Comparison of ENCODE assay signal across 8 mouse cellular contexts in the genomic region with DNA sequence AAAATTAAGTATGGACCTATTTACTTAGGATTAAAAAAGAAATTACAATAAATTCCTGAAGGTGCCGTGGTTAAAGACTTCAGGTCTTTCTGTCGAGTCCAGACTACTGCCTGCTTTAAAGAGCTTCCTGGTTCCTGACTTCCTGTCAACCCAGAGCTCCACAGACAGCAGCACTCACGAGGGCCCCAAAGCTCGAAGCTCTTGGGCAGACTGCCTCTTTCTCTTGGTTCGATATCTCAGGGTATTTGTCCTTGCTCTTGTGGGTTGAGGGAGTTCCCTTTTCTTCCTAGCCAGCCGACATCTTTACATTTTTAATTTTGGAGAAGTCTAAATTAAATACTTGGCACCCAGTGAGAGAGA. TPM values are rescaled to one million over a fixed set of nuclear protein-coding genes. Genes with fewer than 3 reads are reported as not detected.
DNase-seq lines count a peak whose midpoint lies in the region; ATAC-seq lines count a peak whose summit lies in the region.

No protein-coding gene starts in this region.

- H3K27me3 ChIP-seq in intestine, embryonic 15.5 days (replicated peaks), result no peaks in the 10 kb centered on the region
- H3K27me3 ChIP-seq in intestine, embryonic 16.5 days (replicated peaks; ENCODE audit: control insufficient read depth, insufficient read depth, low read length), result no peaks in the 10 kb centered on the region
- no peaks in the 10 kb centered on the region for H3K27me3 ChIP-seq in megakaryocyte, embryonic 14.5 days (replicated peaks)

- H3K27ac ChIP-seq in intestine, embryonic 15.5 days, result 0 out of 2 replicates have a peak overlapping the region, but pooled peaks have one; percentile 64
- no peak overlapping the region; the same call in 1 of the 2 replicates for H3K27ac ChIP-seq in intestine, embryonic 16.5 days (ENCODE audit: low read length)

- intact Hi-C loops in gastrocnemius, postnatal 14 days (cut with DNase I; ENCODE audit: low total_unique reads), result no loop called here

- no peak overlapping the region for H3K4me3 ChIP-seq in intestine, embryonic 15.5 days (replicated peaks)
- no peak overlapping the region for H3K4me3 ChIP-seq in intestine, embryonic 16.5 days (ENCODE audit: low read length)
- peak overlapping the region; percentile 97 for H3K4me3 ChIP-seq in megakaryocyte, embryonic 14.5 days (replicated peaks)

- ATAC-seq in intestine, embryonic 15.5 days, result no peak
- no peak for ATAC-seq in intestine, embryonic 16.5 days
- peak; percentile 78 for ATAC-seq in granulocyte monocyte progenitor cell, adult 5-6 weeks (replicated peaks; ENCODE audit: poor library complexity, severe bottlenecking)

- peak; percentile 8 for DNase-seq in adipocyte (ENCODE audit: low spot score)
- DNase-seq in gastrocnemius, postnatal 14 days, result no peak
- no peak for DNase-seq in adrenal gland, postnatal 25 days
- no peak for DNase-seq in urinary bladder, postnatal 36 days (ENCODE audit: low spot score in 2 of 2)

- 46% methylated on average over 6 of the region's 6 CpGs for WGBS in intestine, embryonic 15.5 days
- 40% methylated on average over 6 of the region's 6 CpGs for WGBS in intestine, embryonic 16.5 days

- no peak overlapping the region for H3K9ac ChIP-seq in intestine, embryonic 15.5 days
- H3K9ac ChIP-seq in intestine, embryonic 16.5 days (ENCODE audit: low read depth, low read length), result no peak overlapping the region

- H3K4me2 ChIP-seq in intestine, embryonic 15.5 days (replicated peaks), result no peak overlapping the region
- H3K4me2 ChIP-seq in intestine, embryonic 16.5 days (ENCODE audit: low read depth, low read length), result no peak overlapping the region

- H3K36me3 ChIP-seq in intestine, embryonic 15.5 days, result no peaks in the 10 kb centered on the region
- no peaks in the 10 kb centered on the region for H3K36me3 ChIP-seq in intestine, embryonic 16.5 days (ENCODE audit: control insufficient read depth, insufficient read depth, low read length)
- peaks cover 8% of the 10 kb centered on the region for H3K36me3 ChIP-seq in megakaryocyte, embryonic 14.5 days (replicated peaks; ENCODE audit: low read length)

- H3K9me3 ChIP-seq in intestine, embryonic 15.5 days, result no peaks in the 10 kb centered on the region
- H3K9me3 ChIP-seq in intestine, embryonic 16.5 days (ENCODE audit: control insufficient read depth, low read length), result no peaks in the 10 kb centered on the region
- no peaks in the 10 kb centered on the region for H3K9me3 ChIP-seq in megakaryocyte, embryonic 14.5 days

- peaks cover 5% of the 10 kb centered on the region; the same call in 1 of the 2 replicates for H3K4me1 ChIP-seq in intestine, embryonic 15.5 days (replicated peaks)
- H3K4me1 ChIP-seq in intestine, embryonic 16.5 days (ENCODE audit: control insufficient read depth, insufficient read depth, low read length), result peaks cover 7% of the 10 kb centered on the region; the same call in 1 of the 2 replicates
- H3K4me1 ChIP-seq in megakaryocyte, embryonic 14.5 days, result peaks cover 51% of the 10 kb centered on the region

RNA-seq across cellular contexts. Expression of a gene that starts 48.3 kb away (rescaled TPM):
- polyA plus RNA-seq in intestine, embryonic 15.5 days (2015; fragmentation: Nextera tagmentation; extraction: Ambion mirVana), result 10.2 and 10.9 TPM in 2 replicates
- 7.3 and 8.3 TPM in 2 replicates for polyA plus RNA-seq in intestine, embryonic 16.5 days (2015; fragmentation: Nextera tagmentation; extraction: Ambion mirVana)
- 14.4 and 16.0 TPM in 2 replicates for total RNA-seq in granulocyte monocyte progenitor cell, adult 5-6 weeks (2014; fragmentation: Nextera tagmentation)
- 21.6 and 26.0 TPM in 2 replicates for total RNA-seq in granulocyte monocyte progenitor cell, adult 5-6 weeks (2017)
- polyA plus RNA-seq in megakaryocyte, embryonic 14.5 days (2012; ENCODE audit: insufficient read depth, low replicate concordance), result 7.1 and 13.9 TPM in 2 replicates
- total RNA-seq in gastrocnemius, postnatal 14 days (2021), result 1 to 10 TPM; 5.0 to 5.4 TPM
- total RNA-seq in adrenal gland, postnatal 25 days (2021), result 8.9 and 9.7 TPM in 2 replicates
